Mouse (Mus musculus): ENCODE measurements at regions not wholly inside any gene's neighbourhood (a gene's known extent, or its start where the extent isn't known, plus 50 kb on each side); places are given as distances from the start of the nearest gene placed in this dataset.

- TF ChIP-seq POLR2A (IDR thresholded peaks at IDR 0.05; ENCODE audit: borderline replicate concordance, insufficient read depth, low read length) (no peak), CTCF (IDR thresholded peaks at IDR 0.05; ENCODE audit: borderline replicate concordance, insufficient read depth, low read depth, low read length) (no peak)
These were observed 240.6 kb downstream of the Ano6 start for GRCm38 (mm10) chr15:96031085-96031780.

All from cerebellum, adult 2 months (tissue).